Mouse (Mus musculus) C2C12 (cell line): ENCODE results near the gene Pitx1. TPM values are rescaled to one million over a fixed set of nuclear protein-coding genes. Genes with fewer than 3 reads are reported as not detected.

ENCODE experiments used
- H3K27me3 ChIP-seq: one replicate; pipeline ENCODE4 v1.6.1; 2011; ENCODE audit not compliant: control insufficient read depth, insufficient read depth, insufficient read length
- H3K36me3 ChIP-seq: one replicate; pipeline ENCODE4 v1.6.1; 2011; ENCODE audit not compliant: control insufficient read depth, insufficient read depth
- H3K4me3 ChIP-seq: one replicate; pipeline ENCODE4 v1.5.1; 2011; ENCODE audit warnings: mild to moderate bottlenecking, control low read depth; ENCODE audit not compliant: poor library complexity, insufficient read depth, severe bottlenecking
- H3K79me2 ChIP-seq: one replicate; pipeline ENCODE4 v1.6.1; 2011; ENCODE audit not compliant: control insufficient read depth, insufficient read depth
- H3K79me3 ChIP-seq: one replicate; pipeline ENCODE4 v1.6.1; 2011; ENCODE audit warnings: low read depth, control low read depth
- H3ac ChIP-seq: one replicate; pipeline ENCODE3; 2011; ENCODE audit warnings: low read depth; ENCODE audit not compliant: control insufficient read depth, insufficient read length
- CEBPB ChIP-seq: IDR thresholded peaks from one replicate; pipeline ENCODE4 v1.6.1; 2011; ENCODE audit warnings: low read depth, mild to moderate bottlenecking, control low read depth, moderate library complexity
- CTCF ChIP-seq: IDR thresholded peaks from one replicate; pipeline ENCODE4 v1.5.1; 2011; ENCODE audit not compliant: control insufficient read depth, insufficient read depth, insufficient read length
- FOSL1 ChIP-seq: IDR thresholded peaks from one replicate; pipeline ENCODE4 v1.8.0; 2011; ENCODE audit warnings: mild to moderate bottlenecking, low read length; ENCODE audit not compliant: poor library complexity, insufficient read depth, severe bottlenecking
- MAX ChIP-seq: IDR thresholded peaks from one replicate; pipeline ENCODE4 v1.6.1; 2011; ENCODE audit warnings: mild to moderate bottlenecking, control low read depth
- MYOD1 ChIP-seq: IDR thresholded peaks from one replicate; pipeline ENCODE4 v1.6.1; 2011; ENCODE audit warnings: low read depth; ENCODE audit not compliant: control insufficient read depth, insufficient read length
- MYOG ChIP-seq: IDR thresholded peaks from one replicate; pipeline ENCODE4 v1.6.1; 2011; ENCODE audit not compliant: control insufficient read depth, insufficient read length; ENCODE audit errors: extremely low read depth
- USF1 ChIP-seq: IDR thresholded peaks from one replicate; pipeline ENCODE4 v1.6.1; 2011; ENCODE audit warnings: low read depth, mild to moderate bottlenecking, control low read depth, moderate library complexity
- polyA plus RNA-seq: library from polyadenylated mRNA; unstranded; fragments of >200 nt; fragmentation: generic; extraction: Trizol; gene quantifications from one replicate; pipeline ENCODE4 v1.2.1, GENCODE M21; 2012; ENCODE audit warnings: missing spikeins

The Pitx1 gene
- polyA plus RNA-seq, 1 experiment: not detected

GRCm38 (mm10) chr13:55826008-55826671 lies 9.9 kb downstream of the Pitx1 start:
- Histone ChIP-seq H3K27me3 (peaks cover 84% of the 10 kb centered on the region), H3K79me3 (no peaks in the 10 kb centered on the region), H3K4me3 (no peak overlapping the region), H3K36me3 (no peaks in the 10 kb centered on the region), H3K79me2 (no peaks in the 10 kb centered on the region), H3ac (no peak overlapping the region)
- no peak for TF ChIP-seq MYOD1
- no peak for TF ChIP-seq MYOG
- TF ChIP-seq FOSL1: no peak
- TF ChIP-seq CEBPB: no peak
- no peak for TF ChIP-seq MAX

- no peaks in the 10 kb centered on the region for H3K79me2 ChIP-seq
- TF ChIP-seq CTCF (no peak), MYOG (no peak), CEBPB (no peak), USF1 (no peak), MAX (no peak), MYOD1 (no peak), FOSL1 (no peak)
- H3K4me3 ChIP-seq: no peak overlapping the region
- H3ac ChIP-seq: no peak overlapping the region
- no peaks in the 10 kb centered on the region for H3K36me3 ChIP-seq
- peaks cover 76% of the 10 kb centered on the region for H3K27me3 ChIP-seq
- no peaks in the 10 kb centered on the region for H3K79me3 ChIP-seq
Observed at GRCm38 (mm10) chr13:55825245-55825681, 10.7 kb downstream of the Pitx1 start.

- Histone ChIP-seq H3K27me3 (peaks cover 71% of the 10 kb centered on the region), H3ac (no peak overlapping the region), H3K4me3 (no peak overlapping the region), H3K79me3 (no peaks in the 10 kb centered on the region), H3K79me2 (no peaks in the 10 kb centered on the region), H3K36me3 (no peaks in the 10 kb centered on the region)
- TF ChIP-seq CEBPB (no peak), CTCF (no peak), MYOG (no peak), USF1 (no peak), MYOD1 (no peak), FOSL1 (no peak), MAX (no peak)
Observed at GRCm38 (mm10) chr13:55824151-55824945, 11.6 kb downstream of the Pitx1 start.

DNA sequence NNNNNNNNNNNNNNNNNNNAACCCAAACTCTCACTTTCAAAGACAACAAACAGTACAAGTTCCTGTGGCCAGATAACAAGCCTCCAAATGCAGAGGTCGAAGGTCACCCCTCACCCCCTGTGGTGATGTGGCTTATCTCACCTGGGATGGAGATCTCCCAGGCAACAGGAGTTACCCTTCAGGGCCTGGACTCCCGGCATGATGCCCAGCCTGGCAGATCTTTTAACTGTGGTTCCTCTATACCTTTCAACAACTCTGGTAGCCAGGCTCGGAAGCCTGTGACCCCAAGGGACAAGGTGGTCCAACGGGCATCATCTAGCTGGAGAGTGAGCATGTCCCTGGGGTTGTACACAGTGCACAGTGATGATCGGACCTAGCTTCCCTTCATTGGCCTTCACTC lies 13.5 kb downstream of the Pitx1 start:
- Histone ChIP-seq H3K36me3 (no peaks in the 10 kb centered on the region), H3ac (no peak overlapping the region), H3K79me2 (no peaks in the 10 kb centered on the region), H3K4me3 (no peak overlapping the region), H3K27me3 (peaks cover 54% of the 10 kb centered on the region), H3K79me3 (no peaks in the 10 kb centered on the region)
- TF ChIP-seq MYOG: no peak
- TF ChIP-seq FOSL1: no peak
- no peak for TF ChIP-seq CTCF
- TF ChIP-seq USF1: no peak
- no peak for TF ChIP-seq CEBPB
- TF ChIP-seq MYOD1: no peak

DNA sequence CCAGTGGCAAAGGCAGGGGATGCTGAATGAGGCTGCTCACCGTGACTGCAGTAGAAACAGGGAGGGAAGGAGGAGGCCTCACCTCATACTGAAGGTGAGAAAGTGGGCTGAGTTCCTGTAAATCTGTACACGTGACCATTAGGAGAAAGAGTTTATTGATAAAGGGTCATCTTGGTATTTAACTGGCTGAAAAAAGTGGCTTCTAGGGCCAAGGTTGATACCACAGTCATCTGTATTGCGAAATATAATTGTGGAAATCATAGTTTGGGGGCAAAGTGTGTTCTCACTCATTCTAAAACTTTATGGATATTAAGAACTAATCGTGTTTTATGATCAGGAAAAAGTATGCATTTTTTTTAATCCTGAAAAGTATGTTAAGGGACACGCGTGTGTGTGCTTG lies 21.2 kb downstream of the Pitx1 start:
- H3K27me3 ChIP-seq: peaks cover 26% of the 10 kb centered on the region

More for the DNA sequence above, 21.2 kb downstream of the Pitx1 start:
- no peaks in the 10 kb centered on the region for H3K36me3 ChIP-seq
- H3K4me3 ChIP-seq: no peak overlapping the region
- H3ac ChIP-seq: no peak overlapping the region
- H3K79me3 ChIP-seq: no peaks in the 10 kb centered on the region
- TF ChIP-seq FOSL1 (no peak), MYOG (no peak), CTCF (no peak), CEBPB (no peak), MAX (no peak), USF1 (no peak), MYOD1 (no peak)
- no peaks in the 10 kb centered on the region for H3K79me2 ChIP-seq
